18 mouse cellular contexts compared by ENCODE assay signal in the genomic region with DNA sequence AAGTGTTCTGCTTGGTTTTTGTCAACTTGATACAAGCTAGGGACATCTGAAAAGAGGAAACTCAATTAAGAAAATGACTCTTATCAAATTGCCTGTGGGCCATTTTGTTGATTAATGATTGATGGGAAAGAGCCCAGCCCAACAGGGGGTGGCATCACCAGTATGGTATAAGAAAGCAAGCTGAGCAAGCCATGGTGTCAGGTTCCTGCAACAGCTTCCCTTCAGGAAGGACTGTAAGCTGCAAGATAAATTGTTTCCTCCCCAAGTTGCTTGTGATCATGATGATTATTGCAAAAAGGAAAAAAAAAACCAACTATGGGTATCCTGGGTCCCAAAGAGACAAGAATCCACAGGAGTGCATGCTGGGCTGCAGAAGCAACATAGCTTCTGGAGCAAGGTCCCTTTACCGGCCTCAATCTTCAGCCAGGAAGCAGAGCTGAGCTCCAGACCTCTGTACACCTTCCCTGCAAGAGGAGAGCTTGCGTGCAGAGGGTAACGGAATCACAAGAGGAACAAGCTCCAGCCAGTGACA.
"Had no signal": no experiment of that assay in that cellular context is flagged by ENCODE, and none has a peak within 500 bp of the region (broad histone marks: within the 10 kb centered on the region; RNA-seq: fewer than 3 reads in every experiment).

No protein-coding gene starts in this region.

- ATAC-seq: hindbrain, embryonic 16.5 days; inflammation-experienced regulatory T-cells, adult 6 months; intestine, embryonic 15.5 days; intestine, postnatal 0 days; liver, embryonic 12.5 days had no signal

- DNase-seq: gastrocnemius, postnatal 14 days; gastrocnemius, postnatal 36 days; heart, adult 11 months; heart, adult 2 months; heart, postnatal 14 days; heart, postnatal 36 days; kidney, adult 18-20 months; kidney, adult 8-10 months; kidney, postnatal 10 days; kidney, postnatal 25 days; kidney, postnatal 4 days; layer of hippocampus, postnatal 36 days; left cerebral cortex, postnatal 4 days had no signal
